Mouse (Mus musculus) liver, embryonic 13.5 days (tissue): ENCODE results near the gene Myo9b. TPM values are rescaled to one million over a fixed set of nuclear protein-coding genes. Genes with fewer than 3 reads are reported as not detected.
A peak's percentile ranks its signal among the peaks of the same experiment; 100 is the strongest.
"Not testable (repeated sequence)": the region's sequence is repeated elsewhere in the genome, so short reads cannot be mapped to it uniquely, and the experiment has no call there.

Experiments
- ATAC-seq: fragments of 200-750 bp; cut with Nextera tagmentation; 2 replicates; pipeline ENCODE4 v1.8.0; 2017; ENCODE audit warnings: low read depth, mild to moderate bottlenecking, moderate number of reproducible peaks, moderate library complexity
- DNase-seq: peaks from one replicate; pipeline ENCODE4 v3.0.0; 2022
- H3K27ac ChIP-seq: fragments of 300-500 bp; sonication (generic); 2 replicates; pipeline ENCODE4 v1.5.1; 2015; ENCODE audit warnings: moderate library complexity, mild to moderate bottlenecking, inconsistent platforms
- H3K27me3 ChIP-seq: fragments of 300-500 bp; sonication (generic); 2 replicates; pipeline ENCODE4 v1.6.1; 2015; ENCODE audit warnings: mild to moderate bottlenecking, inconsistent platforms
- H3K36me3 ChIP-seq: fragments of 300-500 bp; sonication (generic); 2 replicates; pipeline ENCODE4 v1.6.1; 2015; ENCODE audit warnings: mild to moderate bottlenecking, inconsistent platforms
- H3K4me1 ChIP-seq: fragments of 300-500 bp; sonication (generic); replicated peaks from 2 replicates; pipeline ENCODE4 v1.6.1; 2015; ENCODE audit warnings: inconsistent platforms
- H3K4me2 ChIP-seq: fragments of 300-500 bp; sonication (generic); 2 replicates; pipeline ENCODE4 v1.6.1; 2015; ENCODE audit warnings: inconsistent platforms, mild to moderate bottlenecking, moderate library complexity
- H3K4me3 ChIP-seq: fragments of 300-500 bp; sonication (generic); replicated peaks from 2 replicates; pipeline ENCODE4 v1.5.1; 2015; ENCODE audit warnings: mild to moderate bottlenecking, inconsistent platforms
- H3K9ac ChIP-seq: fragments of 300-500 bp; sonication (generic); 2 replicates; pipeline ENCODE4 v1.6.1; 2015; ENCODE audit warnings: mild to moderate bottlenecking, inconsistent platforms
- H3K9me3 ChIP-seq: fragments of 300-500 bp; sonication (generic); replicated peaks from 2 replicates; pipeline ENCODE4 v1.6.1; 2016; ENCODE audit warnings: inconsistent platforms
- WGBS: fragments of 180-500 bp; shearing (Covaris S2); methylation state at CpG from one replicate; pipeline ENCODE4 v1.1.7; 2015; ENCODE audit not compliant: insufficient replicate concordance; 5-methylcytosine and 5-hydroxymethylcytosine counted together
- polyA plus RNA-seq: library from polyadenylated mRNA; unstranded; fragments of >200 nt; fragmentation: Nextera tagmentation; extraction: Ambion mirVana; gene quantifications from 2 replicates; pipeline ENCODE4 v1.2.1, GENCODE M21; 2015

Myo9b gene
- polyA plus RNA-seq, 1 experiment from 2014 or later, result 6.8 TPM

DNA sequence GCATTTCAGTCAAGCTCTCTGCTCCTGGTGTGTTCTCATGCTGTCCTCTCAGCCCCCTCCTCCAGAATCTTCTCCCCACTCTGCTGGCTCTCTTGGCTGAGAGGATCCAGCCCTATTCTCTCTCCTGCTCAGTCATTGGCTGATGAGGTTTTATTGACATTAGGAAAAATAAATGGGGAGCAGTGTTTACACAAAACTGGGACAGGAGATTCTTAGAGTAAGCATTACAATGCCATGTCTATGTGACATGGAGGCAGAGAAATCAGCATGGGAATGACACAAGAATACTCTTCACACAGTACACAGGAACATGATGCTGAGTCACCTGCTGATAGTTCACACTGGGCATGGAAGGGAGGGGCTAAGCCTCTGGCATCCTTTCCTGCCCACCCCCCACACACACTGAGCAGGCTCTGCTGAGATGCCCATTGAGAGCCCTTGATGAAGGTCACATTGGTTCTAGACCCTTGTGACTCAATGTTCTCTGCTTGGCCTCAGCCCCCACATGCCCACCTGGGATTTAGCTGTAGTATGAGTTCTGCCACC is 44.0 kb downstream of the Myo9b start:
- peak; percentile 48; the same call in 1 of the 2 replicates for ATAC-seq
- Histone ChIP-seq H3K4me3 (no peak overlapping the region), H3K27me3 (no peaks in the 10 kb centered on the region), H3K36me3 (peaks cover 33% of the 10 kb centered on the region), H3K9me3 (no peaks in the 10 kb centered on the region), H3K4me2 (no peak overlapping the region), H3K4me1 (peaks cover 64% of the 10 kb centered on the region), H3K27ac (peak overlapping the region; percentile 66; the same call in 1 of the 2 replicates), H3K9ac (no peak overlapping the region)
- DNase-seq, result peak; percentile 32

DNA sequence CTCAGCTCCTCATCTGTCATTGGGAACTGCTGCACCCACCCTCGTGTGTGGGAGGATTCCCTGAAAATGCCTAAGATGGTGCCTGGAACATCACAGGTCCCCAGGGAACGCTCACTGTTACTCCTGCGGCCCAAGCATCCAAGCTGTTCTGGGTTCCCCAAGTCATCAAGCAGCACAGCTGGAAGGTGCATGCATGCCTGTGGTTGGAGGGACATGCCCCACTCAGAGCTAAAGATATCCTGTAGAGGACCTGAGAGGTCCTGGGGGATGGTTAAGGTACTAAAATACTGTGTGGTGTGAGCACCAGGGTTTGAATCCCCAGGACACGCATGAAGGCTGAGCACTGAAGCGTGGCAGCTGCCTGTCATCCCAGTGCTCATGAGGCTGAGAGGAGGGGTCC is 46.1 kb downstream of the Myo9b start:
- not testable (repeated sequence) for ATAC-seq, DNase-seq, H3K27me3 ChIP-seq, H3K4me2 ChIP-seq, H3K9ac ChIP-seq, H3K27ac ChIP-seq, H3K4me3 ChIP-seq, H3K9me3 ChIP-seq
- 80% methylated on average over 5 of the region's 5 CpGs for WGBS
- H3K4me1 ChIP-seq, result peaks cover 43% of the 10 kb centered on the region
- peaks cover 52% of the 10 kb centered on the region for H3K36me3 ChIP-seq

DNA sequence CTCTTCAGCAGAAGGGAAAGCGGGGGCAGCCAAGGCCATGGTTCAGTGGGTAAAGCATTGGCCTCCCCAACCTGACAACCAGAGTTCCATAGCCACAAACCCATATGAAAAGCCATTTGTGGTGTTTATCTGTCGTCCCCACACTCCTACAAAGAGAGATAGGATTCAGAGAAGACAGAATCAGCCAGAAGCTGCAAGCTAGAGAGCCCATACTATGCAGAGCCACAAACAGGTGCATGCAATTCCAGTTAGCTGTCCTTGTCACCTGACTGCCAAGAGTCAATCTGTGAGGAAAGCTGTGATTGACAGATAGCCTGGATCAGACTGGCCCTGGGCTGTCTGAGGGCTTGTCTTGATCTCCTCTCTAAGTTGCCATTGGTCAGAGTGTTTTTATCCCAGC is 47.2 kb downstream of the Myo9b start:
- Histone ChIP-seq H3K36me3 (peaks cover 64% of the 10 kb centered on the region), H3K4me1 (peaks cover 33% of the 10 kb centered on the region)
- H3K4me3 ChIP-seq, H3K4me2 ChIP-seq, H3K9me3 ChIP-seq, H3K9ac ChIP-seq, DNase-seq, H3K27ac ChIP-seq, H3K27me3 ChIP-seq: not testable (repeated sequence)
- WGBS, result 47% methylated on average over 2 of the region's 2 CpGs
- ATAC-seq, result peak; percentile 43

DNA sequence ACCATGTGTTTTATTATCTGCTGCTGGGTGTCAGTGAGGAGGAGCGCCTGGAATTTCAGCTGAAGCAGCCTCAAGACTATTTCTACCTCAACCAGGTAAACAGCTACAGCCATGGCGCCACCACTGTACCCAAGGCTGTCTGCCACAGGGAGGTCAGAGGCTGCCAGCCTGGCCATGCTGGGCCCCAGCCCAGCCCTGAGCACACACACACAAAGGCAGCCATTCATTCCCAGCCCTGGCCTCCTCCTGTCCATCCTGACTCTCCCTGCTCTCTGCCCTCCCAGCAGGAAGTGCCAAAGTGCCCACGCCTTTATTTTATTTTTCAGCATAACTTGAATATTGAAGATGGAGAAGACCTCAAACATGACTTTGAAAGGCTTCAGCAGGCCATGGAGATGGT is 50.4 kb downstream of the Myo9b start:
- Histone ChIP-seq H3K27ac (no peak overlapping the region), H3K9me3 (no peaks in the 10 kb centered on the region), H3K36me3 (peaks cover 71% of the 10 kb centered on the region), H3K4me3 (no peak overlapping the region), H3K27me3 (no peaks in the 10 kb centered on the region), H3K4me1 (peaks cover 11% of the 10 kb centered on the region), H3K9ac (no peak overlapping the region), H3K4me2 (no peak overlapping the region)
- 75% methylated on average over 3 of the region's 3 CpGs for WGBS
- DNase-seq (no peak), ATAC-seq (no peak)

DNA sequence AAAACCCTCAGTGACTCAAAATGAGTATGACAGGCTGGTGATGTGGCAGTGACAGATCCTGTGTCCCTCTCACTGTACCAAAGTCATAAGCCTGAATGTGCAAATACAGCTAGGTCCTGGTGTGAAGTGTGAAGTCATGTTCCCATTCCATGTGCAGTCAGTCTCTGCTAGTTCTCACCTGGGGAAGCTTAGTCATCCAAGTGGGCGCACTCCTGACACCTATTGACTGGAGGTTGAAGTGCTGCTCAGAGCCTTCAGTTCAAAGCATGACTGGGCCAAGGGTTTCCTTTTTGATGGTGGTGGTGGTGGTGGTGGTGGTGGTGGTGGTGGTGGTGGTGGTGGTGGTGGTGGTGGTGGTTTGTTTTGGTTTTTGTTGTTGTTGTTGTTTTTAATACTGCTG is 52.3 kb downstream of the Myo9b start:
- H3K9me3 ChIP-seq, result no peaks in the 10 kb centered on the region
- no peaks in the 10 kb centered on the region for H3K27me3 ChIP-seq
- H3K36me3 ChIP-seq, result peaks cover 81% of the 10 kb centered on the region
- ATAC-seq, result 0 out of 2 replicates have a peak, but pooled peaks have one; percentile 39
- H3K4me2 ChIP-seq, result no peak overlapping the region
- DNase-seq, result no peak
- H3K27ac ChIP-seq, result no peak overlapping the region
- peaks cover 2% of the 10 kb centered on the region for H3K4me1 ChIP-seq
- no peak overlapping the region for H3K9ac ChIP-seq
- 75% methylated on average over 1 of the region's 1 CpGs for WGBS
- H3K4me3 ChIP-seq, result no peak overlapping the region

DNA sequence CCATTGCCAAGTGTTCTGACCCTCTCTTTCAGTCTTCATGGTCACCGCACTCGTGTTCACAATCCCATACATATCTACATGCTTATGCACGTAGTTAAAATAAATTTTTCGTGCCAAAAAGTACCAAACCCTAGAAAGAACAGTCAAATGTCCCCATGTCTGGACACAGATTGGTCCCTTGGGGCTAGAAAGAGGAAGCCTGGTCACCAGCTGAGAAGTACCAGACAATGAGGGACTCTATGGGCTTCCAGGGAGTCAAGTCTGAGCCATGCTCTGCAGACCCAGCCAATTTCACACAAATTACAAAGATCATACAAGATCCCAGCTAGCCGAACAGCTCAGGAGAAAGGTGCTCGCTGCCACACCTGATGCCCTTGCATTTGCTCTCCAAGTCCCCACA is 65.3 kb downstream of the Myo9b start:
- not testable (repeated sequence) for ATAC-seq, H3K27me3 ChIP-seq, H3K4me1 ChIP-seq, H3K4me2 ChIP-seq, H3K27ac ChIP-seq, H3K9ac ChIP-seq, H3K9me3 ChIP-seq, H3K4me3 ChIP-seq, DNase-seq
- WGBS, result 90% methylated on average over 6 of the region's 6 CpGs
- peaks cover 51% of the 10 kb centered on the region for H3K36me3 ChIP-seq

DNA sequence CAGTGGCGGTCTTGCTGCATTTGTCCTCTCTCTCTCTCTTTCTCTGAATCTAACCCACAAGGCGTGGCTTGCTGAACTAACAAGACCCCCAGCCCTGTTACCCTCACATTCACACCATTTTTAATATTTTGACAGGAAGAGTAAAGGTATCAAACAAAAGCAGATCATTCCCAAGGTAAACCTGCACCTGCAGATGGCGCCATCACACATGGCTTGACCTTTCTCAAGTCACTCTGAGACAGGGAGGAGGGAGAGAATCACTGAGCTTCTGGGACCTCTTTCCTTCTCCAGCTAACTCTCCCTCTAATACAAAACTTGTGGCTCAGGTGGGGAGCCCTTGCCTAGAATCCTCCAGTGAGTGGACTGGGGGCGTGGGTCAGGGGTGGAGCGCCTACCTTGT is 68.1 kb downstream of the Myo9b start:
- ATAC-seq, result no peak

DNA sequence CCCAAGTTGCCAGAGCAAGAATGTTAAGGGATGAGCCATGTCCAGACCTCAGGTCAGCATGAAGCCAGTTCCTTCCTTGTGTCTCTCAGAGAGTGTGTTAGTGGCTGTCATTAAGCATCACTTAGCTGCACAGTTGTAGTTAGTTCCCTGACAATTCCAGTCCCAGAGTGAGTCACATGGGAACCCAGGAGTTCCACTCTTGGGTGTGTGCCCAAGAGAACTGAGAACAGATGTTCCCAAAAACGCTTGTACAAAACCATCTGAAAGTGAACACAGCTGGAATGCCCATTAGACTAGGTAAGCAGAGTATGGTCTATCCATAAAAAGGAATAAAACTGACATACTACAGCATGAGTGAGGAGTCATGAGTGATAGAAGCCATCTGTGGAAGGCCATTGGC is 74.1 kb downstream of the Myo9b start:
- Histone ChIP-seq H3K9ac (no peak overlapping the region), H3K9me3 (no peaks in the 10 kb centered on the region), H3K27ac (no peak overlapping the region), H3K4me1 (no peaks in the 10 kb centered on the region), H3K4me2 (no peak overlapping the region), H3K27me3 (no peaks in the 10 kb centered on the region), H3K4me3 (no peak overlapping the region), H3K36me3 (peaks cover 89% of the 10 kb centered on the region)
- DNase-seq, result no peak
- WGBS, result 75% methylated on average over 1 of the region's 1 CpGs
- no peak for ATAC-seq

More for the DNA sequence above, 68.1 kb downstream of the Myo9b start:
- H3K9ac ChIP-seq, result no peak overlapping the region
- H3K4me2 ChIP-seq, result no peak overlapping the region
- peaks cover 61% of the 10 kb centered on the region for H3K36me3 ChIP-seq
- no peaks in the 10 kb centered on the region for H3K9me3 ChIP-seq
- WGBS, result 73% methylated on average over 5 of the region's 5 CpGs
- no peak overlapping the region for H3K27ac ChIP-seq
- H3K4me3 ChIP-seq, result no peak overlapping the region
- H3K4me1 ChIP-seq, result no peaks in the 10 kb centered on the region
- no peaks in the 10 kb centered on the region for H3K27me3 ChIP-seq
- no peak for DNase-seq

DNA sequence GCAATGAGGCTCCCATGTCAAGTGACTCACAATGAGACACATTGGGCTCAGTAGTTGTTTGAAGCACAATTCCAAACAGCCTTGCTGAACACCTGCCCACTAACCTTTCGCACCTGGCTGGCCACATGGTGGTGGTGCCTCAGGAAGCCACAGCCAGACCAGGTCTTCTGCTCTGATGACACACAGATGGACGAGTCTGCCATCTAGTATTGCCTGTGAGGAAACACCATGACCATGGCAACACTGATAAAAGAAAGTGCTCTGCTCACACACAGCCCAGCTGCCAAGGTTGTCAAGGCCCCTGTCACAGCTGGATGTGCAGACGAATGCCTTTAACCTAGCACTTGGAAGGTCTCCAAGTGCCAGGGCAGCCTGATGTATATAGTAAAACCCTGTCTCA is 78.6 kb downstream of the Myo9b start:
- no peak for ATAC-seq
- no peak overlapping the region for H3K4me3 ChIP-seq
- H3K9ac ChIP-seq, result no peak overlapping the region
- no peak overlapping the region for H3K27ac ChIP-seq
- H3K4me2 ChIP-seq, result no peak overlapping the region
- no peaks in the 10 kb centered on the region for H3K4me1 ChIP-seq
- H3K36me3 ChIP-seq, result peaks cover 95% of the 10 kb centered on the region
- no peaks in the 10 kb centered on the region for H3K9me3 ChIP-seq
- 56% methylated on average over 3 of the region's 3 CpGs for WGBS
- DNase-seq, result no peak
- no peaks in the 10 kb centered on the region for H3K27me3 ChIP-seq

DNA sequence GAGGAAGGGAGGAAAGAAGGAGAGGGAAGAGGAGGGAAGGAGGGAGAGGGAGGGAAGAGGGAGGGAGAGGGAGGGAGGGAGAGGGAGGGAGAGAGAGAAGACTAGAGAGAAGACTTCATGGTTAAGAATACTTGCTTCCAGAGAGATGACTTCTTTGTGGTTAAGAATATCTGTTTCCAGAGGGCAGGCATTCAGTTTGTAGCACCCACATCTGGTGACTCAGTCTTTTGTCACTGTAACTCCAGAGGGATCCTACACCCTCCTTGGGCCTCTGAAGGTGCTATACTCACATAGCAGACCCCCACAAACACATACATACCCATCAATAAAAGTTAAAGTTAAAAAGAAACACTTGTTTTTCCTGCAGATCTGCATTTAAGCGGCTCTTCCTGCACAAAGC is 79.0 kb downstream of the Myo9b start:
- Histone ChIP-seq H3K9me3 (no peaks in the 10 kb centered on the region), H3K4me2 (no peak overlapping the region), H3K27ac (no peak overlapping the region), H3K27me3 (no peaks in the 10 kb centered on the region), H3K9ac (no peak overlapping the region), H3K4me1 (no peaks in the 10 kb centered on the region), H3K36me3 (peaks cover 95% of the 10 kb centered on the region), H3K4me3 (no peak overlapping the region)
- ATAC-seq (no peak), DNase-seq (no peak)
- WGBS, result 90% methylated on average over 1 of the region's 1 CpGs

DNA sequence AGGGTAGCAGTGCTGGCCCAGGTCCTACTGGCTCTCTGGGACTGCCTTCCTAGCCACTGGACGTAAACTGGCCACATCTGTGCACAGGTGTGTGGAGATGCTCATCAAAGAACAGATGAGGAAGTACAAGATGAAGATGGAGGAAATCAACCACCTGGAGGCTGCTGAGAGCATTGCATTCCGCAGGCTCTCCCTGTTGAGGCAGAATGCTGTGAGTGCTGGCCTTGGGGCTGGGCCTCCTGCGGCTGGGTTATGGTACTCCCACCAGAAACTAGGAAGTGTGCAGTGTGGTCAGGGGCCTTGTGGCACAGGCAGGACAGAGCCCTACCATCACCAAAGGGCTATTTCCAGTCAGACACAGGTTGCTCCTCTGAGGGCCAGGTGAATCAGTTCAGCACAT is 85.5 kb downstream of the Myo9b start:
- H3K9me3 ChIP-seq, result no peaks in the 10 kb centered on the region
- peaks cover 73% of the 10 kb centered on the region for H3K36me3 ChIP-seq
- no peaks in the 10 kb centered on the region for H3K27me3 ChIP-seq
- no peak overlapping the region for H3K4me2 ChIP-seq
- WGBS, result 80% methylated on average over 3 of the region's 3 CpGs
- DNase-seq (no peak), ATAC-seq (no peak)
- no peak overlapping the region for H3K4me3 ChIP-seq
- no peak overlapping the region for H3K9ac ChIP-seq
- no peaks in the 10 kb centered on the region for H3K4me1 ChIP-seq
- H3K27ac ChIP-seq, result no peak overlapping the region

DNA sequence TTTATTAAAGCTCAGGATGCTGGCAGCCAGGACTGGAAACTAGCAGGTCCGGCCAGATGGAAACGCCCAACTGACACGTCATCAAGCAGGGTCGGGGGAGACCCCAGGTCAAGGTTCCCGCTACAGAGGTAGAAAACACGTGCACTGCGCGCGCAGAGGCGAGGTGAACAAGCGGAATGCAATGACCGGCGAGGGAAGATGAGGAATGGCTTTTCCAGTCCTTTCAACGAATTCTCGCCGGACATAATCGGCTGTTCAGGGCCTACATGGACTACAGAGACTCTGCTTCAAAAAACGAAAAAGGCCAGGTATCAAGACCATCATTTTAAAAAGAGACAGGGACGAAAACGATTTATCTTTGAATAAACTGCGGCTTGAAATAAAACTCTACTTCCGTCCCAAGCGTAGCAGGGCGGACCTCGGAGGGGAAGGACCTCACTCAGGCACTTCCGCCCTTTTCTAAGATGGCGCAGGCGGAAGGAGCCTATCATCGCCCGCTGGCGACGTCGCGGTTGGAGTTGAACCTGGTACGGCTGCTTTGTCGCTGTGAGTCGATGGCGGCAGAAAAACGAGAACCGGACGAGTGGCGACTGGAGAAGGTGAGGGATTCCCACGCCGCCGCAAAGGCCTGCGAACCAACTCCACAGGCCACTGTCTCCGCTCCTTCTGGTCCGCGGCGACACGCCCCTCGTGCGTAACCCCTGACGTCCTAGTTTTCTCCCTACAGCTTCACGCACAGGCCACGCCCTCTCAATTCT is 94.4 kb downstream of the Myo9b start, which contains the start of gene Use1:
Gene Use1, plus strand, starts transcription at position 78 of the 758 bp plus-strand sequence.
- Histone ChIP-seq H3K9me3 (no peaks in the 10 kb centered on the region), H3K36me3 (peaks cover 16% of the 10 kb centered on the region), H3K4me1 (peaks cover 48% of the 10 kb centered on the region), H3K9ac (peak within 1 kb of the TSS; percentile 81), H3K4me3 (peak within 1 kb of the TSS; percentile 65), H3K27me3 (no peaks in the 10 kb centered on the region), H3K4me2 (peak within 1 kb of the TSS; percentile 93), H3K27ac (peak within 1 kb of the TSS; percentile 87)
- DNase-seq (peak; percentile 89), ATAC-seq (peak; percentile 73)
- under 1% methylated on average over 56 of the region's 56 CpGs for WGBS
